Mouse (Mus musculus) E14TG2a.4 (cell line): Measurements from ENCODE around the gene Ntm.

Experiments used
- CTCF ChIP-seq: conservative IDR thresholded peaks from 2 replicates; pipeline ENCODE4 v1.5.1; 2014; ENCODE audit warnings: low read length
- NANOG ChIP-seq: IDR thresholded peaks from 2 replicates; pipeline ENCODE4 v1.6.1; 2014; ENCODE audit warnings: borderline replicate concordance, low read length, mixed read lengths
- POU5F1 ChIP-seq: IDR thresholded peaks from 2 replicates; pipeline ENCODE4 v1.6.1; 2014; ENCODE audit warnings: low read length, borderline replicate concordance

GRCm38 (mm10) chr9:29335671-29336070 is 627.3 kb downstream of the Ntm start:
- TF ChIP-seq CTCF (no peak), POU5F1 (no peak), NANOG (no peak)
